Mouse (Mus musculus): ENCODE data around the gene Cep78. TPM values are rescaled to one million over a fixed set of nuclear protein-coding genes. Genes with fewer than 3 reads are reported as not detected.

Gene Cep78
- polyA plus RNA-seq, 1 experiment from 2014 or later, result 4.8 TPM

GRCm38 (mm10) chr19:15910488-15910887, 74.3 kb downstream of the Cep78 start:
- Histone ChIP-seq H3K4me2 (ENCODE audit: low read depth, low read length) (no peak overlapping the region), H3K27ac (ENCODE audit: low read depth) (no peak overlapping the region), H3K4me3 (ENCODE audit: low read depth, low read length) (no peak overlapping the region), H3K36me3 (replicated peaks; ENCODE audit: insufficient read depth, low read length) (peaks cover 49% of the 10 kb centered on the region), H3K9me3 (ENCODE audit: low read length) (no peaks in the 10 kb centered on the region), H3K27me3 (ENCODE audit: insufficient read depth, low read length) (no peaks in the 10 kb centered on the region), H3K4me1 (ENCODE audit: insufficient read depth) (peaks cover 7% of the 10 kb centered on the region), H3K9ac (replicated peaks) (no peak overlapping the region)
- no peak for DNase-seq
- 72% methylated on average over 1 of the region's 1 CpGs for WGBS (ENCODE audit: insufficient replicate concordance)
- TF ChIP-seq EP300 (IDR thresholded peaks at IDR 0.05; ENCODE audit: low read depth) (no peak), CTCF (IDR thresholded peaks at IDR 0.05; ENCODE audit: low read depth) (no peak)
- peak; percentile 56 for ATAC-seq

- no peak for TF ChIP-seq EP300 (IDR thresholded peaks at IDR 0.05; ENCODE audit: low read depth)
- TF ChIP-seq CTCF (IDR thresholded peaks at IDR 0.05; ENCODE audit: low read depth), result no peak
- Histone ChIP-seq H3K27me3 (ENCODE audit: insufficient read depth, low read length) (no peaks in the 10 kb centered on the region), H3K9ac (replicated peaks) (no peak overlapping the region), H3K4me1 (ENCODE audit: insufficient read depth) (peaks cover 21% of the 10 kb centered on the region), H3K4me3 (ENCODE audit: low read depth, low read length) (no peak overlapping the region), H3K4me2 (ENCODE audit: low read depth, low read length) (no peak overlapping the region), H3K36me3 (replicated peaks; ENCODE audit: insufficient read depth, low read length) (peaks cover 37% of the 10 kb centered on the region), H3K9me3 (ENCODE audit: low read length) (no peaks in the 10 kb centered on the region), H3K27ac (ENCODE audit: low read depth) (no peak overlapping the region)
- no peak for DNase-seq
- ATAC-seq, result no peak
- 84% methylated on average over 5 of the region's 5 CpGs for WGBS (ENCODE audit: insufficient replicate concordance)
Observed at GRCm38 (mm10) chr19:15908016-15908415, 76.8 kb downstream of the Cep78 start.

Other genes starting within 250 kb of the Cep78 start
- gene Psat1, start 37.7 kb downstream of the Cep78 start, polyA plus RNA-seq (2015; fragmentation: Nextera tagmentation; extraction: Ambion mirVana), result 40.7 and 57.3 TPM in 2 replicates
- 4.9 and 5.3 TPM in 2 replicates for gene Gnaq, start 147.8 kb upstream of the Cep78 start, polyA plus RNA-seq (2015; fragmentation: Nextera tagmentation; extraction: Ambion mirVana)

Measured in liver, postnatal 0 days (tissue).